Mouse (Mus musculus) midbrain, embryonic 14.5 days (tissue): ENCODE data around the gene Kcnv2. TPM values are rescaled to one million over a fixed set of nuclear protein-coding genes. Genes with fewer than 3 reads are reported as not detected.

Experiments used
- ATAC-seq: fragments of 200-750 bp; cut with Nextera tagmentation; 2 replicates; pipeline ENCODE4 v1.8.0; 2017; ENCODE audit warnings: moderate number of reproducible peaks, moderate library complexity; ENCODE audit not compliant: low FRiP score, low TSS enrichment
- DNase-seq: peaks from one replicate; pipeline ENCODE4 v3.0.0-alpha.2; 2015
- H3K27ac ChIP-seq: fragments of 300-500 bp; sonication (generic); replicated peaks from 2 replicates; pipeline ENCODE4 v1.5.1; 2014; ENCODE audit warnings: mild to moderate bottlenecking, low read depth, low read length, moderate library complexity
- H3K27me3 ChIP-seq: fragments of 300-500 bp; sonication (generic); 2 replicates; pipeline ENCODE4 v1.6.1; 2014; ENCODE audit warnings: low read length, control low read depth, mixed read lengths; ENCODE audit not compliant: control insufficient read depth, insufficient read depth
- H3K36me3 ChIP-seq: fragments of 300-500 bp; sonication (generic); 2 replicates; pipeline ENCODE4 v1.6.1; 2014; ENCODE audit warnings: low read length, control low read depth; ENCODE audit not compliant: control insufficient read depth, insufficient read depth
- H3K4me1 ChIP-seq: fragments of 300-500 bp; sonication (generic); 2 replicates; pipeline ENCODE4 v1.6.1; 2014; ENCODE audit warnings: mild to moderate bottlenecking, antibody characterized with exemption, low read length, control low read depth; ENCODE audit not compliant: control insufficient read depth, insufficient read depth
- H3K4me2 ChIP-seq: fragments of 300-500 bp; sonication (generic); 2 replicates; pipeline ENCODE4 v1.6.1; 2014; ENCODE audit warnings: mild to moderate bottlenecking, low read length, moderate library complexity
- H3K4me3 ChIP-seq: fragments of 300-500 bp; sonication (generic); replicated peaks from 2 replicates; pipeline ENCODE4 v1.5.1; 2014; ENCODE audit warnings: low read depth, low read length
- H3K9ac ChIP-seq: fragments of 300-500 bp; sonication (generic); replicated peaks from 2 replicates; pipeline ENCODE4 v1.6.1; 2014; ENCODE audit warnings: mild to moderate bottlenecking, low read length, moderate library complexity
- H3K9me3 ChIP-seq: fragments of 300-500 bp; sonication (generic); 2 replicates; pipeline ENCODE4 v1.6.1; 2016; ENCODE audit warnings: low read length, control low read depth, mixed read lengths; ENCODE audit not compliant: control insufficient read depth
- WGBS: fragments of 180-500 bp; shearing (Covaris S2); extraction: QIAGEN DNeasy Blood & Tissue Kit; methylation state at CpG from one replicate; pipeline ENCODE4 v1.1.7; 2014; 5-methylcytosine and 5-hydroxymethylcytosine counted together
- polyA plus RNA-seq: library from polyadenylated mRNA; unstranded; fragments of >200 nt; fragmentation: Nextera tagmentation; extraction: Ambion mirVana; gene quantifications from 2 replicates; pipeline ENCODE4 v1.2.1, GENCODE M21; 2014

The Kcnv2 gene
- polyA plus RNA-seq, 1 experiment from 2014 or later: 0.07 TPM

- H3K4me2 ChIP-seq: no peak overlapping the region
- no peaks in the 10 kb centered on the region for H3K36me3 ChIP-seq
- WGBS: 87% methylated on average over 2 of the region's 2 CpGs
- no peaks in the 10 kb centered on the region for H3K9me3 ChIP-seq
- no peaks in the 10 kb centered on the region for H3K4me1 ChIP-seq
- H3K27me3 ChIP-seq: no peaks in the 10 kb centered on the region
- H3K9ac ChIP-seq: no peak overlapping the region
- ATAC-seq: no peak
- H3K4me3 ChIP-seq: no peak overlapping the region
- no peak overlapping the region for H3K27ac ChIP-seq
- no peak for DNase-seq
Observed at GRCm38 (mm10) chr19:27370174-27370573, 47.8 kb downstream of the Kcnv2 start.

DNA sequence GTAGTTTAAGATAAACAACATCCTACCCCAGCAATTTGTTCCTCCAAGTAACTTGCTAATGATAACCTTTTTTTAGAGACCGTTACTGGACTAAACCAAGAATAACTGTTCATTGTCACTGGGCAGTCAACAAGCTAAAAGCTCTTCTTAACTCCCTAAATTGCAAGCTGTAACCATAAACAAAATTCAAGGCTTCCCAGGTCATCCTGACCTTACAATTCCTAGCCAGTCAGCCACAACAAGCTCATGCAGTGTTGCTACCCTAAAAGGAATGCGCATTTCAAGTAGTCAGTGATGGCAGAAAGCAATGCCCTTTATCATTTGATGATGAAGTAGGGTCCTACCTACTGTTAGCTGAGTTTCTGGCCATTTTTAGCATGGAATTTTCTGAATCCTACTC is 48.4 kb downstream of the Kcnv2 start:
- Histone ChIP-seq H3K27me3 (no peaks in the 10 kb centered on the region), H3K4me3 (no peak overlapping the region), H3K36me3 (no peaks in the 10 kb centered on the region), H3K4me2 (no peak overlapping the region), H3K4me1 (no peaks in the 10 kb centered on the region), H3K27ac (no peak overlapping the region), H3K9ac (no peak overlapping the region), H3K9me3 (no peaks in the 10 kb centered on the region)
- no peak for ATAC-seq
- 85% methylated on average over 2 of the region's 2 CpGs for WGBS
- DNase-seq: no peak

DNA sequence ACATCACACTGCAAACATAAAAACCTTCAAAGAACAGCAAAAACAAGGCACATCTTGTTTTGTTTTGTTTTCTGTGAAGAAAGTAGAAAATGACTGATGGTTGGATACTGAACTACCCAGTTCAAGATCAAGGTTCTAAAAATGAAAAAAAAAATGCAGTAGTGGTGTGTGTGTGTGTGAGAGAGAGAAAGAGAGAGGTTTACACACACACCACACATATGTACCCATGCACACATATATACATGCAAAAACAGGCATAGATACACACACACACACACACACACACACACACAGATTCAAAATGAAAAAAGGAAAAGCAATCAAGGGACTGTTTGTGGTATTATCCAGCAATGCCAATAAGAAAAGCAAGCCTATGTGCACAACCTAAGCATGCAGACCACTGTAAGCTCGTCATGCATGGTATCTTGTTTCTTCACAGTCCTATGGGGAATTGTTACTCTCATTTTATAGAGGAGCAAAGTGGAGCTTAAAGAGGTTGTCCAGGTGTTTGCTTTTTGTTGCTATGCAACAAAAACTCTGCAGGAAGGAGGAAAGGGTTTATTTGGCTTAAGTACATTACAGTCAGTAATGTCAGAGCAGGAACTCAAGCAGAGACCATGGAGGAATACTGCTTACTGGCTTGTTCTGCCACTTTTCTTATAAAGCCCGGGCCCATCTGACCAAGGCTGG is 57.5 kb downstream of the Kcnv2 start:
- ATAC-seq (no peak), DNase-seq (no peak)
- 86% methylated on average over 2 of the region's 2 CpGs for WGBS
- no peak overlapping the region for H3K9ac ChIP-seq
- no peaks in the 10 kb centered on the region for H3K4me1 ChIP-seq
- H3K36me3 ChIP-seq: no peaks in the 10 kb centered on the region
- H3K27ac ChIP-seq: no peak overlapping the region
- no peaks in the 10 kb centered on the region for H3K9me3 ChIP-seq
- no peak overlapping the region for H3K4me3 ChIP-seq
- H3K27me3 ChIP-seq: no peaks in the 10 kb centered on the region
- H3K4me2 ChIP-seq: no peak overlapping the region

- 86% methylated on average over 1 of the region's 1 CpGs for WGBS
- ATAC-seq: no peak
- no peaks in the 10 kb centered on the region for H3K4me1 ChIP-seq
- H3K4me2 ChIP-seq: no peak overlapping the region
- peaks cover 19% of the 10 kb centered on the region for H3K36me3 ChIP-seq
- no peaks in the 10 kb centered on the region for H3K27me3 ChIP-seq
- H3K9ac ChIP-seq: no peak overlapping the region
- no peaks in the 10 kb centered on the region for H3K9me3 ChIP-seq
- H3K4me3 ChIP-seq: no peak overlapping the region
- no peak for DNase-seq
- no peak overlapping the region for H3K27ac ChIP-seq
Observed at GRCm38 (mm10) chr19:27382131-27382530, 59.7 kb downstream of the Kcnv2 start.

- Histone ChIP-seq H3K4me3 (no peak overlapping the region), H3K9ac (no peak overlapping the region), H3K9me3 (no peaks in the 10 kb centered on the region), H3K27ac (no peak overlapping the region), H3K36me3 (peaks cover 27% of the 10 kb centered on the region), H3K4me1 (no peaks in the 10 kb centered on the region), H3K27me3 (no peaks in the 10 kb centered on the region), H3K4me2 (no peak overlapping the region)
- ATAC-seq (no peak), DNase-seq (no peak)
- WGBS: 92% methylated on average over 5 of the region's 5 CpGs
Observed at GRCm38 (mm10) chr19:27383266-27383665, 60.9 kb downstream of the Kcnv2 start.

DNA sequence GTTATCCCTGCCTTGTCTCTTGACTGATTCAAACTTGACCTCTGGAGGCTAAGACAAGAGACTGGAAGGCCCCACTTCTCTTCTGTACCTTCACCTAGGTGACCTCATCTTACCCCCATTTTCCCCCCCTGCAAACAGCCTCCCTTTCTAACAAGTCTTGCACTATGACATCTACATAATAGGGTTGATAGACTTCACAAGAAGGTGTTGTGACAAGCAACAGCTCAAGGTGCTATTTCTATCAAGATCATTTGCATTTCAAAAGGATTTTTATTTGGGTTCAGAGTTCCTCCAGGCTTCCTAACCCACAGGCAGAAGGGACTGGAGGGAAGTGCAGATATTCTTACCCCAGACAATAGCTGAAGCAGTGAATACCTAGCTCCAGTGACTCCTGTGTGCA is 62.9 kb downstream of the Kcnv2 start:
- Histone ChIP-seq H3K4me2 (no peak overlapping the region), H3K27me3 (no peaks in the 10 kb centered on the region), H3K27ac (no peak overlapping the region), H3K36me3 (peaks cover 34% of the 10 kb centered on the region), H3K4me3 (no peak overlapping the region), H3K9me3 (no peaks in the 10 kb centered on the region), H3K9ac (no peak overlapping the region), H3K4me1 (no peaks in the 10 kb centered on the region)
- ATAC-seq (no peak), DNase-seq (no peak)

Other genes starting within 250 kb of the Kcnv2 start
- 43.7 and 44.6 TPM in 2 replicates for gene Vldlr, start 106.1 kb upstream of the Kcnv2 start, polyA plus RNA-seq
- 54.5 and 59.6 TPM in 2 replicates for gene Pum3, start 107.2 kb downstream of the Kcnv2 start, polyA plus RNA-seq